Mouse (Mus musculus) ES-Bruce4 (cell line): Measurements from ENCODE around the gene Spopl. TPM values are rescaled to one million over a fixed set of nuclear protein-coding genes. Genes with fewer than 3 reads are reported as not detected.

Source experiments
- H3K27ac ChIP-seq: 2 replicates; pipeline ENCODE4 v1.5.1; 2012; ENCODE audit warnings: low read length, inconsistent platforms; ENCODE audit not compliant: insufficient read depth
- H3K27me3 ChIP-seq: 2 replicates; pipeline ENCODE4 v1.6.1; 2012; ENCODE audit warnings: mild to moderate bottlenecking, low read length, inconsistent platforms; ENCODE audit not compliant: control insufficient read depth, poor library complexity, insufficient read depth, severe bottlenecking
- H3K36me3 ChIP-seq: 2 replicates; pipeline ENCODE4 v1.6.1; 2012; ENCODE audit warnings: inconsistent platforms, mild to moderate bottlenecking, low read length, moderate library complexity; ENCODE audit not compliant: control insufficient read depth, poor library complexity, insufficient read depth, severe bottlenecking
- H3K4me1 ChIP-seq: one replicate; pipeline ENCODE4 v1.8.1; 2011; ENCODE audit warnings: low read length; ENCODE audit not compliant: control insufficient read depth, insufficient read depth
- H3K4me3 ChIP-seq: 2 replicates; pipeline ENCODE4 v1.5.1; 2011; ENCODE audit warnings: low read depth, mild to moderate bottlenecking, low read length
- H3K9ac ChIP-seq: 2 replicates; pipeline ENCODE4 v1.6.1; 2012; ENCODE audit warnings: low read depth, mild to moderate bottlenecking, inconsistent platforms; ENCODE audit not compliant: poor library complexity, severe bottlenecking
- H3K9me3 ChIP-seq: replicated peaks from 2 replicates; pipeline ENCODE4 v1.6.1; 2012; ENCODE audit warnings: mild to moderate bottlenecking, low read length, inconsistent platforms; ENCODE audit not compliant: control insufficient read depth, poor library complexity, insufficient read depth, severe bottlenecking
- CTCF ChIP-seq: IDR thresholded peaks from one replicate; pipeline ENCODE4 v1.8.1; 2011; ENCODE audit warnings: low read depth, low read length
- EP300 ChIP-seq: IDR thresholded peaks from 2 replicates; pipeline ENCODE4 v1.6.1; 2011; ENCODE audit warnings: low read depth, low read length; ENCODE audit not compliant: insufficient read depth
- POLR2A ChIP-seq: IDR thresholded peaks from one replicate; pipeline ENCODE4 v1.8.1; 2011; ENCODE audit warnings: low read length; ENCODE audit not compliant: insufficient read depth
- polyA plus RNA-seq: library from polyadenylated mRNA; stranded (reverse); fragments of >200 nt; gene quantifications from 2 replicates; pipeline ENCODE4 v1.2.4, GENCODE M21; 2011; ENCODE audit warnings: low read depth; ENCODE audit not compliant: missing spikeins, insufficient read depth, insufficient read length

The Spopl gene
- polyA plus RNA-seq, 1 experiment = 20.7 TPM

GRCm38 (mm10) chr2:23570563-23570962 lies 1.3 kb downstream of the Spopl start:
- H3K4me1 ChIP-seq = no peaks in the 10 kb centered on the region
- H3K9me3 ChIP-seq = peaks cover 5% of the 10 kb centered on the region
- no peak overlapping the region for H3K4me3 ChIP-seq
- no peaks in the 10 kb centered on the region; the same call in 1 of the 2 replicates for H3K27me3 ChIP-seq
- no peak overlapping the region for H3K27ac ChIP-seq
- TF ChIP-seq POLR2A (no peak), EP300 (no peak), CTCF (no peak)
- 0 out of 2 replicates have a peak overlapping the region, but pooled peaks have one; percentile 94 for H3K9ac ChIP-seq
- no peaks in the 10 kb centered on the region for H3K36me3 ChIP-seq

DNA sequence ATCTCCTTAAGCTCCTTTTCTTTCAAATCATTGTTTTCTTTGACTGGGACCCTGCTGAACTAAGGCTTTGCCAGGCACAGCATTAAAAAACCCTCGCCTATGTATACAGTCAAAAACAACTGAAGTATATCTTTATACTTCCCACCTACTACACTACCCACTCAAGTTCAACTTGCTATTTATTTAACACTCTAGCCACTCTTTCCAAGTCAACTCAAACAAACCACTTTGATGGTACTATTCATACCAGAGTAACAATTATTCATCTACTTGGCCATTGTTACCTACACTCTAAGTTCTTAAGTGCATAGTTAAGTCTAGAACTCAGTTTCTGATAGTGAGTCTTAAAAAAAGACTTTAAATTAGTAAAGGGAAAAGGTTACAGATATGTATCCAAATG lies 3.1 kb downstream of the Spopl start:
- Histone ChIP-seq H3K4me3 (no peak overlapping the region), H3K27me3 (no peaks in the 10 kb centered on the region), H3K27ac (no peak overlapping the region), H3K9ac (no peak overlapping the region), H3K9me3 (peaks cover 5% of the 10 kb centered on the region), H3K4me1 (no peaks in the 10 kb centered on the region), H3K36me3 (no peaks in the 10 kb centered on the region)
- TF ChIP-seq EP300 (no peak), POLR2A (no peak), CTCF (no peak)

- Histone ChIP-seq H3K9me3 (no peaks in the 10 kb centered on the region), H3K36me3 (no peaks in the 10 kb centered on the region), H3K9ac (no peak overlapping the region), H3K4me3 (no peak overlapping the region), H3K27ac (no peak overlapping the region), H3K27me3 (no peaks in the 10 kb centered on the region), H3K4me1 (no peaks in the 10 kb centered on the region)
- TF ChIP-seq EP300 = no peak
- TF ChIP-seq POLR2A = no peak
- no peak for TF ChIP-seq CTCF
Observed at GRCm38 (mm10) chr2:23565081-23565801, 6.7 kb downstream of the Spopl start.

DNA sequence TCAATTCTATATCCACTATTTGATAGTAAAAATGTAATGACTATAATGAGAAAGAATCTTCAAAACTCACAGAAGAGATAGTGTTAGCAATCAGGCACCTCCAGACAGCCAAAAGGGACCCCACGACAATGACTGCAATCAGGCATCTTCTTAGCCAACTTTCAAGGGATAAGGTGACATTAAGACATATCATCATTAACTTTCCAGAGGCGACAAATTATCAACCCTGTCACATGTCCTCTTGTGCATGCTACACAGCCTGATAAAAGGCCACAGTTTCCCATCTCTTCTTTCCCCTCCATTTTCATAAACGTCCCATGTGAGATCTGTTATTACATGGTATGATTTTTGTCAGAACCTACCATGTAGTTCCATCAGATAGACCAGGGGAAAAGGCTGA lies 9.0 kb downstream of the Spopl start:
- H3K27ac ChIP-seq = no peak overlapping the region
- H3K36me3 ChIP-seq = no peaks in the 10 kb centered on the region
- H3K9me3 ChIP-seq = no peaks in the 10 kb centered on the region
- no peak overlapping the region for H3K4me3 ChIP-seq
- H3K4me1 ChIP-seq = no peaks in the 10 kb centered on the region
- H3K9ac ChIP-seq = no peak overlapping the region
- H3K27me3 ChIP-seq = no peaks in the 10 kb centered on the region
- TF ChIP-seq POLR2A (no peak), EP300 (no peak), CTCF (no peak)

GRCm38 (mm10) chr2:23559186-23559585 lies 12.7 kb downstream of the Spopl start:
- H3K36me3 ChIP-seq = no peaks in the 10 kb centered on the region
- no peak overlapping the region for H3K4me3 ChIP-seq
- peak; percentile 5 for TF ChIP-seq CTCF
- TF ChIP-seq EP300 = no peak
- TF ChIP-seq POLR2A = no peak
- H3K27me3 ChIP-seq = no peaks in the 10 kb centered on the region
- no peaks in the 10 kb centered on the region for H3K4me1 ChIP-seq
- H3K9ac ChIP-seq = no peak overlapping the region
- no peaks in the 10 kb centered on the region for H3K9me3 ChIP-seq
- H3K27ac ChIP-seq = no peak overlapping the region

- TF ChIP-seq CTCF (no peak), EP300 (no peak), POLR2A (no peak)
- H3K27ac ChIP-seq = no peak overlapping the region
- no peak overlapping the region for H3K4me3 ChIP-seq
- no peak overlapping the region for H3K9ac ChIP-seq
- no peaks in the 10 kb centered on the region for H3K36me3 ChIP-seq
- no peaks in the 10 kb centered on the region for H3K27me3 ChIP-seq
- no peaks in the 10 kb centered on the region for H3K4me1 ChIP-seq
- H3K9me3 ChIP-seq = no peaks in the 10 kb centered on the region
Observed at GRCm38 (mm10) chr2:23551235-23551634, 20.7 kb downstream of the Spopl start.
